Mouse (Mus musculus): Measurements from ENCODE around the gene Ankrd37.

Ankrd37 gene

GRCm38 (mm10) chr8:45973988-45974505 is 31.5 kb downstream of the Ankrd37 start:
- DNase-seq (ENCODE audit: low spot score): no peak

GRCm38 (mm10) chr8:45970894-45971293 is 34.6 kb downstream of the Ankrd37 start:
- no peak for DNase-seq (ENCODE audit: low spot score)

- DNase-seq (ENCODE audit: low spot score): no peak
Measured at GRCm38 (mm10) chr8:45950622-45951021, 54.9 kb downstream of the Ankrd37 start.

All from layer of hippocampus, adult 9-10 months (tissue).